Mouse (Mus musculus) induced T-regulatory cell, adult 2 months (primary cell): ENCODE measurements at regions not wholly inside any gene's neighbourhood (a gene's known extent, or its start where the extent isn't known, plus 50 kb on each side); places are given as distances from the start of the nearest gene placed in this dataset.
A peak's percentile ranks its signal among the peaks of the same experiment; 100 is the strongest.

ENCODE experiments used
- DNase-seq: peaks from one replicate; pipeline ENCODE4 v3.0.0-alpha.2; 2012; ENCODE audit warnings: low read depth

DNA sequence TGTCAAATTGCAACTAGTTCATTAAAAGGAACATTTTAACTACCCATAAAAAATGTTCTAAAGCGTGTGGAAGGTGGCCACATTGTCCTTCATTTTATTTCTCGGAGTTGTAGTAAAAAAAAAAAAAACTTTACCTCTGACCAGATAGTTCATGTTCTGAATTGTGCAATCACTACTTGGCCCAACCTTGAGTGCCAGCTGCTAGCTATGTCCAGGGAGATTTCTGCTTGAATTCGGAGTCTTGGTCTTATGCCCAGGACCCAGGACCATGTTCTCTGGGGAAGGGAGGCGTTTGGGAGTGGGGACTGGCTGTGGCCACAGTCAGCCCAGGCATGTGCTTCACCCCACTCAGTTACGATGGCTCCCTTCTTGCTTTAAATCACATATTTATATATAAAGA, 54.9 kb upstream of the Atp1b3 start:
- no peak for DNase-seq

DNA sequence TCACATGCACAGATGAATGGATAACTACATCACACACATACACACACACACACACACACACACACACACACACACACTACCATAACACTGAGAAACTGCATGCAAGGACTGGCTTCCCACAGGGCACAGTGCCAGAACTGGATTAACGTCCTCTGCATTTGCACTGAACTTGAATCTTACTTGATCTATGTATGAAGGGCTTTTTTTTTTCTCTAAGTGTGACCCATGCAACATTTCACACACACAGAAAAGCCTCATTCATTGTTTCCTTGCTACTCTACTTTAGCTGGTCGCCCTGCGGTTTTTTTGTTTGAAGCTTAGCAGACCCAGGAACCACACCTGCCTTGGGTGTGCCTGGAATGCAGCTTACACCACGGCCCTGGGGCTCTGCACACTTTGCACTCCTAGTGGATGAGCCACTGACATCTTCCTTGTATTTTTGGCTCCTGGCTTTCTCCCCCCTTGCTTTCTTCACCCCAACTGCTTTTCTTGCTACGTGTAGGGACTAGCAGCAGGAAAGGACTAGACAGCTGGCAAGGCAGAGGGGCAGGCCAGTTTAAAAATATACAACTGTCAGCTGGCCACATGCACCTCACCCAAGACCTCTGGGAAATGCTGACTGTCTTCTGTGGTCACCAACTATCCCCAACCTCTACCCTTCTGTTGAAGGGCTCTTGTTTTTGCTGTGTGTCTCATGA, 51.8 kb upstream of the Atp1b3 start:
- DNase-seq: peak; percentile 53
